Mouse (Mus musculus) mesoderm, embryonic 11.5 days (tissue): ENCODE measurements at regions not wholly inside any gene's neighbourhood (a gene's known extent, or its start where the extent isn't known, plus 50 kb on each side); places are given as distances from the start of the nearest gene placed in this dataset.

ENCODE experiments used
- DNase-seq: peaks from one replicate; pipeline ENCODE4 v3.0.0-alpha.2; 2012; ENCODE audit warnings: low read depth, low spot score

DNA sequence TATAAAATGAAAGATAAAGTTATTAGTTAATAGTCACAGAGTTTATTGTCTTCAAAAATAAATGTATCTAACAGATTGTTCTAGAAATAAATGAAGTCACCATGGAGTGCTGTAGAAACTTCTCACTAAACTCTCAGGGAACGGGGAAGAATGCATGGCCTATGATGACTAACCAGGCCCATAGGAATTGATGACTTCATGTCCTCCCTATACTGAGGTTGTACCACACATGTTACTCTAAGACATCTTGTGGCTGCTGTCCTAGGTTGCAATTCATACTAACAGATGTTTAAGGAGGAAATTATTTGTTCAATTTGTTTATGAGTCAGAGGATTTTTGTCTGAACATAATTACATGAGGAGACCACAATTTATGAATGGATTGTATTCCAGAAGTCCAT, 459.4 kb downstream of the Pros1 start:
- no peak for DNase-seq

DNA sequence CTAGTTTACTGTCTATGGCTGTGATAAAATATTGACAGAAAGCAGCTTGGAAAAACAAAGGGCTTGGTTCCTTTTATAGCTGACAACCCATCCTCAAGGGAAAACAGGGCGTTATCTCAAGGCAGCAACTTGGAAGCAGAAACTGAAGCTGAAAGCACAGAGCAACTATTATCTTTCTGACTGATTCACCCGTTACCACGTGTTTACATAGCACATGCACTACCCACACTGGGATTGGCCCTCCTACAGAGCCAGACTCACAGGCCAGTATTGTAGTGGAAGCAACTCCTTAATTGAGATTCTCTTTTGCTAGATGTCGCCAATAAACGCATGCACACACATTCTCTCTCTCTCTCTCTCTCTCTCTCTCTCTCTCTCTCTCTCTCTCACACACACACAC, 465.5 kb downstream of the Pros1 start:
- DNase-seq: no peak

DNA sequence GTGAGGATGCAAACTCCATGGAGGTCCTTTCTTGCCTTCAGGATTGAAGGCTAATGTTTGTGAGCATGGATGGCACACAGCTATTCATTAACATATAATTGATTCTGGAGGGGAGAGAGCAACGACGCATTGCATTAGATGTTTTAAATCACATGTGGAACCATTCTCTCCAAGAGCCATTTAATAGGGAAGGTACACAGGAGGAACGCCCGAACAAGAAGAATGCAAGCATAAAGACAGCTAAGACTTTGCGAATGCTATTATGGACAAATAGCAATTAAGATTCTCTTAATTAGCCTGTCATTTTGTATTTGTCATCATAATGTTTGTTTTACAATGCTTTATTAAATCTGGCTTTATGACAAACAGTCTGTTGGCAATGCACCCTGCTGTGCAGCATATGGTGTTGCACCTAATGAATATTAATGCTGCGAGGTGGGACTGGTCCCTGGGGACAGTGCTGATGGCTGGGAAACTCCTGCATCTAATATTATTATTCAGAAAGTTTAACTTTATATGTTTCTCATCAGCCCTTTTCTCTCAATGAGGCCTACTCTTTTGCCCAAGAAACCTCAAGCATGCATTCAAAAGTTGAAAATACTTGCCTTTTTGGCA, 497.5 kb downstream of the Pros1 start:
- DNase-seq: no peak

DNA sequence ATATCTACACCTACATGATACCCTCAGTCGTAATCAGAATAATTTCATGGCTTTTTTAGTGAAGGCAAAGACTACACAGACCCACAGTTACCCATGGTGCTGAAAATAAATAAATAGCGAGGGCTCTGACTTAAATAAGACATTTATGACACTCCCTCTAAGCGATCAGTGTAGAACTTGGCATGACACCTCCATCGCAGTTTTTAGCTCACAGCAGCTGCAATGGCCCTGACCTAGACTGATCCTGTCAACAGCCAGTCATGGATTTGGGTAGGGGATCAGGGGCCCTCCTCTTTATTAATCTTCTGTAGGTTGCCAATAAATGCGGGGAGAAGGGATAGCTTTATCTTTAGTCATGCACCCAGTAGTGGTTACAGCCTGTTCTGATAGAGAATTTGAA, 494.1 kb downstream of the Epha3 start:
- DNase-seq: no peak

DNA sequence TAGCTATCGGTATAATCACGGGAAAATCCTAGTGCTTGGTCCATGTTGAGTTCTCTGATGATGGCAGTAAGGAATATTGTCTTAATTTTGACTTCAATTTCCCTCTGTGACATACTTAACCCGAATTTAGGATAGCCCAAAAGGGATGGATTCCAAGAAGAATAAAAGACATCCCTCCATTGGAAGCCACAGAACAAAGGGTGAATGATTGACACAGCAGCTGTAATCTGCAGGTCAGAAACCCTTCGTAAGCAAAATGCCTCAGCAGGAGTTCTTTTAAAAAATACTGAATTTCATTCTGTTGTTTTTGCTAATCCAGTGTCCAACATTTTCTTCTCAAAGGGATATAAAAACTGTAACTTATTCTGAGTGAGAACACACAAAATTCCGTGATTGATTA, 492.7 kb downstream of the Epha3 start:
- DNase-seq: no peak

DNA sequence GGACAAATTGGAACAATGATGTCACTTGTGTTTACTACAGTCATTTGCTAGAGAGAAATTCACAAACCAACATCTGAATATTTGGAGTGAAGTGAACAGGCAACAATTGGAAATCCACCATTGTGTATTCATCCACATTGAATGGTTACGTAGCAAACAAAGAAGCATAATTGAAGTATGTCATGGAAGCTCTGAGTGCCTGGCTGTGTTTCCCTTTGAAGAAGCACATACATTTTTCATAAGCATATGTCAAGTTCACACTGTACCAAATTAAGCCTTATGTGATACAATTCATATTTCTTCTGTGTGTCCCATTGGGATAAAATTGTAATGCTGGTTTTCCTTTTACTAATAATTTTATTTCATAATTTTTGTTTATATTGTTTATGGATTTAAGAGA, 459.0 kb downstream of the Epha3 start:
- no peak for DNase-seq

DNA sequence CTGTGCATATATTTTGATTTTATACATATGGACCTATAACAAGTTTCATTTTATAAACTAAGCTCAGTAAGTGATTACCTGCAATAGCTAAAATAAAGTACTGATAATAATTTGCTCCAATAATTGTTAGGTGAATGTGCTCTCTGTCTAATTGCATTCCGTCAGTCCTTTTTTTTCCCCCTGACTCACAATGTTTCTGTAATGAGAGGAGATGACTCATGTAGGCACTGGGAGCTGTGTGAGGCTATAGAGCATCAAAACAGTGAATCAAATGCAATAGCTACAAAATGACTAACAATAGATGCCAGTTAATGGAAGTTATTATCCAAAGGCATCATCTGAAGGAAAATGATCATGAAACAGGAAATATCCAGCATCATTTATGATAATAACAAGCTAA, 451.3 kb downstream of the Epha3 start:
- no peak for DNase-seq

DNA sequence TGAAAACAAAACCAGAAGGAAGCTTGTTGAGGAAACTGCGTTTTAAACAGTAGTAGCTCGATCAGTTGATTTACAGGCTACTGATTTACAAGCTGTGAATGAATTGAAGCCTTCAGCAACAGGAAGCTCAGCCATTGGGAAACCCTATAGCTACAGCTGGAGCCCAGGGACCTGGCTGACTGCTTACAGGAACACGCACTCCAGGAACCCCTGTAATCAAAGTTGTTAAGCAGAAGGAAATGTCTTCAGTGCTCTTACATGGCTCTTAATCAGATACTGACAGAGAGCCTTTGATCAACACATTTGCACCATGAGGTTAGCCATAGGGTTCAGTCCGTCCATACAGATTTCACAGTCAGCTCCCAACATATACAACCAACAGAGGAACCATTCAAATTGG, 411.7 kb downstream of the Epha3 start:
- DNase-seq: peak; percentile 73

DNA sequence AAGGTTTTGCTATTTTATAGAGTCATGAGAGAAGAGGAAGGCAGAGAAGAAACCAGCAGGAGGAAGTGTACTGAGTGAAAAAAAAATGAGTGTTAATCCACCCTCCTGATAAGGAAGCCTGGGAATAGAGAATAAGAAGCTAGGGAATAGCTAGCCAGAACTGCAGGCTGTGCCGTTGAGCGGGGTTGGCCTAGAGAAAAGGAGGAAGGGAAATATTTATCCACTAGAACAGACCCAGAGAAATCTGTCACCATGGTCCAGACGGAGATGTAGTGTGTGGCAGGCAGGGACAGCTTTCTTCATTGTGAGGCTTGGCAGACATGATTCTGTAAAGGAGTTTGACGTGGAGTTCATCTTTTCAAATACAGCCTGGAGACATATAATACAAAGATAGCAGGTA, 397.4 kb downstream of the Epha3 start:
- DNase-seq: no peak

DNA sequence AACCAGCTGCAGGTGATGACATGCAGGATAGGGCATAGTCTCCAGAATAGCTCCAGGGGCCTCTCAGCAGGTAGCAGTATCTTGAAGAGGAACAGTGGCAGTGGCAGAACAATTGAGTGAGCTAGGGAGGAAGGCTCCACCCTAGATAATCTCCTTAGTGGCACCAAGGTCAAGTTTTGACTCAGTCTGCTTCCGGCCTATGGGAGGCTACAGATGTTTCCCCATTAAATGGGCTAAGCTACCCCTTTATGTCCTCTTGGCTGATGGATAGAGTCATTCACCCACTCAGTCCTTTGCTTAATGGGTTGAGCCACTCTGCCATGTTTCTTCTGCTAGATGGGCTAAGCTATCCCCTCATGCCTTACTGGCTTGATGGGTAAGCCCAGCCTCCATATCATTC, 395.1 kb downstream of the Epha3 start:
- DNase-seq: no peak
